Mouse (Mus musculus) hindbrain, embryonic 12.5 days (tissue): ENCODE results near the gene Zcchc14. TPM values are rescaled to one million over a fixed set of nuclear protein-coding genes. Genes with fewer than 3 reads are reported as not detected.
A peak's percentile ranks its signal among the peaks of the same experiment; 100 is the strongest.

Experiments
- ATAC-seq: fragments of 200-750 bp; cut with Nextera tagmentation; 2 replicates; pipeline ENCODE4 v1.8.0; 2017; ENCODE audit warnings: moderate TSS enrichment; ENCODE audit not compliant: low FRiP score
- H3K27ac ChIP-seq: fragments of 300-500 bp; sonication (generic); 2 replicates; pipeline ENCODE4 v1.5.1; 2016; ENCODE audit warnings: mild to moderate bottlenecking
- H3K27me3 ChIP-seq: fragments of 300-500 bp; sonication (generic); 2 replicates; pipeline ENCODE4 v1.6.1; 2016; ENCODE audit warnings: mild to moderate bottlenecking
- H3K36me3 ChIP-seq: fragments of 300-500 bp; sonication (generic); 2 replicates; pipeline ENCODE4 v1.6.1; 2016; ENCODE audit warnings: mild to moderate bottlenecking
- H3K4me1 ChIP-seq: fragments of 300-500 bp; sonication (generic); 2 replicates; pipeline ENCODE4 v1.6.1; 2016
- H3K4me2 ChIP-seq: fragments of 300-500 bp; sonication (generic); replicated peaks from 2 replicates; pipeline ENCODE4 v1.6.1; 2016; ENCODE audit warnings: mild to moderate bottlenecking
- H3K4me3 ChIP-seq: fragments of 300-500 bp; sonication (generic); 2 replicates; pipeline ENCODE4 v1.5.1; 2016; ENCODE audit warnings: mild to moderate bottlenecking
- H3K9ac ChIP-seq: fragments of 300-500 bp; sonication (generic); 2 replicates; pipeline ENCODE4 v1.6.1; 2016; ENCODE audit warnings: mild to moderate bottlenecking, moderate library complexity
- H3K9me3 ChIP-seq: fragments of 300-500 bp; sonication (generic); replicated peaks from 2 replicates; pipeline ENCODE4 v1.6.1; 2016; ENCODE audit warnings: mild to moderate bottlenecking
- WGBS: fragments of 180-500 bp; shearing (Covaris S2); methylation state at CpG from one replicate; pipeline ENCODE4 v1.1.7; 2016; 5-methylcytosine and 5-hydroxymethylcytosine counted together
- polyA plus RNA-seq: library from polyadenylated mRNA; unstranded; fragments of >200 nt; fragmentation: Nextera tagmentation; extraction: Ambion mirVana; gene quantifications from 2 replicates; pipeline ENCODE4 v1.2.1, GENCODE M21; 2016

Gene Zcchc14
- polyA plus RNA-seq, 1 experiment from 2014 or later, result 26.5 TPM

GRCm38 (mm10) chr8:121660602-121661001 is 7.9 kb upstream of the Zcchc14 start:
- Histone ChIP-seq H3K4me3 (no peak overlapping the region), H3K36me3 (no peaks in the 10 kb centered on the region), H3K9ac (no peak overlapping the region), H3K27ac (no peak overlapping the region), H3K4me1 (peaks cover 8% of the 10 kb centered on the region), H3K27me3 (no peaks in the 10 kb centered on the region), H3K9me3 (no peaks in the 10 kb centered on the region), H3K4me2 (no peak overlapping the region)
- 80% methylated on average over 15 of the region's 15 CpGs for WGBS
- no peak for ATAC-seq

- Histone ChIP-seq H3K4me2 (no peak overlapping the region), H3K27ac (no peak overlapping the region)
- WGBS, result 85% methylated on average over 14 of the region's 14 CpGs
These were observed 2.3 kb upstream of the Zcchc14 start for GRCm38 (mm10) chr8:121654966-121655494.

DNA sequence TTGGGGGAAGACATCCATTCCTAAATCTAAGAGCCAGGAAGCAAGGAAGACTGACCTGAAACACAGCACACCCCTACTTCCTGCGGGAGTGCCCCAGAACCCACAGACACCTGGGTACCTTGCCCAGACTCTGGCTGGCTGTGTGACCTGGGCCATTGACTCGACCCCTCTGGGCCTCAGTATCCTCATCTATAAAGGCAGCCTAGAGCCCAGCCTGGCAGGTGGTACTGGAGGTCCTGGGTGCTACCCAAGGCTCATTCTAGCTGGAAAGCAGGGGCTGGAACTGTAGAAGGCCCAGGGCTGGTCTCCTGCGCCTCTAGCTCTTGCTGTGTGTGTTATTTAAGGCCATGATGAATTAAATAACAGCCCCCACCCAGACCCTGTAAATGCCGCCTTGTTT is 1.4 kb upstream of the Zcchc14 start:
- peak overlapping the region; percentile 99 for H3K27ac ChIP-seq
- H3K36me3 ChIP-seq, result no peaks in the 10 kb centered on the region
- 77% methylated on average over 4 of the region's 4 CpGs for WGBS
- peaks cover 35% of the 10 kb centered on the region for H3K4me1 ChIP-seq
- no peak for ATAC-seq
- peak overlapping the region; percentile 80 for H3K4me2 ChIP-seq
- H3K9me3 ChIP-seq, result no peaks in the 10 kb centered on the region
- peak overlapping the region; percentile 92 for H3K9ac ChIP-seq
- no peaks in the 10 kb centered on the region for H3K27me3 ChIP-seq
- peak overlapping the region; percentile 98 for H3K4me3 ChIP-seq

More at GRCm38 (mm10) chr8:121654966-121655494, 2.3 kb upstream of the Zcchc14 start:
- no peaks in the 10 kb centered on the region for H3K27me3 ChIP-seq
- H3K4me1 ChIP-seq, result peaks cover 26% of the 10 kb centered on the region
- H3K36me3 ChIP-seq, result no peaks in the 10 kb centered on the region
- H3K4me3 ChIP-seq, result no peak overlapping the region
- no peaks in the 10 kb centered on the region for H3K9me3 ChIP-seq
- ATAC-seq, result no peak
- no peak overlapping the region for H3K9ac ChIP-seq

GRCm38 (mm10) chr8:121653340-121654019 is 779 bp upstream of the Zcchc14 start:
- H3K9me3 ChIP-seq, result no peaks in the 10 kb centered on the region
- ATAC-seq, result peak; percentile 0; the same call in 1 of the 2 replicates
- H3K4me1 ChIP-seq, result peaks cover 42% of the 10 kb centered on the region
- peak overlapping the region; percentile 80 for H3K4me2 ChIP-seq
- 1% methylated on average over 31 of the region's 31 CpGs for WGBS
- H3K36me3 ChIP-seq, result no peaks in the 10 kb centered on the region
- H3K27ac ChIP-seq, result peak overlapping the region; percentile 99
- no peaks in the 10 kb centered on the region for H3K27me3 ChIP-seq
- H3K4me3 ChIP-seq, result peak overlapping the region; percentile 98
- H3K9ac ChIP-seq, result peak overlapping the region; percentile 92

- under 1% methylated on average over 46 of the region's 56 CpGs for WGBS
These were observed 783 bp downstream of the Zcchc14 start for GRCm38 (mm10) chr8:121651874-121652361.

GRCm38 (mm10) chr8:121651308-121651873 is 1.3 kb downstream of the Zcchc14 start:
- Histone ChIP-seq H3K4me3 (peak overlapping the region; percentile 94), H3K4me1 (peaks cover 54% of the 10 kb centered on the region), H3K4me2 (peak overlapping the region; percentile 99), H3K27ac (peak overlapping the region; percentile 73), H3K9ac (peak overlapping the region; percentile 90), H3K36me3 (peaks cover 2% of the 10 kb centered on the region; the same call in 1 of the 2 replicates), H3K9me3 (no peaks in the 10 kb centered on the region), H3K27me3 (no peaks in the 10 kb centered on the region)
- WGBS, result 13% methylated on average over 47 of the region's 47 CpGs
- ATAC-seq, result no peak

More at GRCm38 (mm10) chr8:121651874-121652361, 783 bp downstream of the Zcchc14 start:
- H3K27me3 ChIP-seq, result no peaks in the 10 kb centered on the region
- H3K9ac ChIP-seq, result peak overlapping the region; percentile 90
- H3K4me2 ChIP-seq, result peak overlapping the region; percentile 99
- H3K4me3 ChIP-seq, result peak overlapping the region; percentile 94
- peaks cover 2% of the 10 kb centered on the region; the same call in 1 of the 2 replicates for H3K36me3 ChIP-seq
- no peak for ATAC-seq
- no peaks in the 10 kb centered on the region for H3K9me3 ChIP-seq
- H3K4me1 ChIP-seq, result peaks cover 54% of the 10 kb centered on the region
- peak overlapping the region; percentile 73 for H3K27ac ChIP-seq

DNA sequence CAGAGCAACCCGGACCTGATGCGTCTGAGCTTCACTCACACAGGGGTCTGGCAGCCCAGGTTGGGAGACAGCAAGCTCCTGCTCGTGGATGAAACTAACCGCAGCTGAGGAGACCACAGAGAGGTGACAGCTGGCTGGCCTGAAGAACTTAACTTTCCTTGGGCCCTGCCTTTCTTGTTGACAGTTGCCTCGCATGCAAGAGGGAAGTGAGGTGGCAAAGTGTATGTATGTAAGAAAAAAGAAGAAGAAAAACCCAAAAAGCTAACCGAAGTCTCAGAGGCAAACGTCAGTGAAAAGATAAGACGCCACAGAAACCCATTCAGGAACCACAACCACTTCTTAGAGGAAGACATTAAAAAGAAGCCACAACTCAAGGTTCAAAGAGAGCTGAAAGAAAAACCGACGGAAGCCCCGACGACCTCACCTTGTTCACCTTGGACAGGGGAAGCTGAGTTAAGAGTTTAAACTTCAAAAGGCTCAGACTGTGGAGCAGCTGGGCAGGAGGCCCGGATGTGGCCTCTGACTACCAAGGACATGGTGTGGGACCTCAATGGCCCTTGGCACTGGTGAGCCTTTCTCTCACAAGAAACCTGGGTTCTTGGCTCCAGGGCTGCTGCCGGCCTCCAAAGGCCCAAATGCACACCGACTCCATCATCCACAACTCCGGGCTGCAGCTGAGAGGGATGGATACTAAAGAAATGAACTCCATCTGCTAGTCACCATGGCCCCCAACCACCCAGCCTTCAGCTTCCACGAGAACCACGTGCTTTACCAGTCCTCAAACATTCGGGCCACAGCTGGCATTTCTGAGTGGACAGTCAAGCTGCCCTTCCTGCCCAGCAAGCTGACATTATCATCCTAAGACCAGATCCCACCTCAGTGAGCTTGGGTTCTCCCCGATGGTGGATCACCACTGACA is 2.1 kb downstream of the Zcchc14 start:
- peaks cover 54% of the 10 kb centered on the region for H3K4me1 ChIP-seq
- no peak overlapping the region for H3K27ac ChIP-seq
- 70% methylated on average over 20 of the region's 20 CpGs for WGBS

GRCm38 (mm10) chr8:121649904-121650303 is 2.8 kb downstream of the Zcchc14 start:
- Histone ChIP-seq H3K4me3 (peak overlapping the region; percentile 94), H3K9me3 (no peaks in the 10 kb centered on the region), H3K9ac (peak overlapping the region; percentile 90), H3K27ac (no peak overlapping the region; the same call in 1 of the 2 replicates), H3K27me3 (no peaks in the 10 kb centered on the region), H3K4me1 (peaks cover 61% of the 10 kb centered on the region), H3K36me3 (peaks cover 2% of the 10 kb centered on the region; the same call in 1 of the 2 replicates), H3K4me2 (peak overlapping the region; percentile 99)
- ATAC-seq, result no peak
- 37% methylated on average over 10 of the region's 10 CpGs for WGBS

More for the DNA sequence above, 2.1 kb downstream of the Zcchc14 start:
- H3K27me3 ChIP-seq, result no peaks in the 10 kb centered on the region
- peaks cover 2% of the 10 kb centered on the region; the same call in 1 of the 2 replicates for H3K36me3 ChIP-seq
- no peak for ATAC-seq
- peak overlapping the region; percentile 90 for H3K9ac ChIP-seq
- peak overlapping the region; percentile 99 for H3K4me2 ChIP-seq
- no peaks in the 10 kb centered on the region for H3K9me3 ChIP-seq
- peak overlapping the region; percentile 94 for H3K4me3 ChIP-seq

DNA sequence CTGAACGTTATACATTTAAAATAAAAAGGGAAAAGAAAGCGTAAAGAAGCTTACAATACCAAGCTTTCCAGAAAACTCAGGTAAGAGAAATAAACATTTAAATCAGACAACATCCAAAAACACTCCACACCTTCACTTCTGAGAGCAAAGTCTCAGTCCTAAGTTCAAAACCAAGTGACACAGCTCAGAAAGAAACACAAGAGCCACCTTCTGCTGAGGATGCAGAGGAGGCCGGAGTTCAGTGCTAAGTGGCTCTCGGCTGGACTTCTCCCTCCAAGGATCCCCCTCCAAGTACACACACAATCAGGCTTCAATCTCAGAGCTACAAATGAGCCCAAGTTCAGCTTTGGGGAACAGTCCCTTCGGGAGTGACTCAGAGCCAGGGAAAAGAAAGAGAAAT is 3.3 kb downstream of the Zcchc14 start:
- Histone ChIP-seq H3K9me3 (no peaks in the 10 kb centered on the region), H3K27ac (no peak overlapping the region), H3K4me1 (peaks cover 61% of the 10 kb centered on the region), H3K9ac (peak overlapping the region; percentile 90), H3K27me3 (no peaks in the 10 kb centered on the region), H3K36me3 (peaks cover 2% of the 10 kb centered on the region; the same call in 1 of the 2 replicates), H3K4me2 (peak overlapping the region; percentile 99), H3K4me3 (peak overlapping the region; percentile 94)
- WGBS, result 78% methylated on average over 5 of the region's 5 CpGs
- ATAC-seq, result no peak

GRCm38 (mm10) chr8:121648451-121648850 is 4.2 kb downstream of the Zcchc14 start:
- no peak for ATAC-seq
- no peaks in the 10 kb centered on the region for H3K27me3 ChIP-seq
- H3K4me2 ChIP-seq, result peak overlapping the region; percentile 99
- H3K9me3 ChIP-seq, result no peaks in the 10 kb centered on the region
- H3K27ac ChIP-seq, result 0 out of 2 replicates have a peak overlapping the region, but pooled peaks have one; percentile 4
- peak overlapping the region; percentile 5; the same call in 1 of the 2 replicates for H3K4me3 ChIP-seq
- WGBS, result 75% methylated on average over 16 of the region's 16 CpGs
- H3K4me1 ChIP-seq, result peaks cover 63% of the 10 kb centered on the region
- H3K36me3 ChIP-seq, result peaks cover 2% of the 10 kb centered on the region; the same call in 1 of the 2 replicates
- no peak overlapping the region; the same call in 1 of the 2 replicates for H3K9ac ChIP-seq

DNA sequence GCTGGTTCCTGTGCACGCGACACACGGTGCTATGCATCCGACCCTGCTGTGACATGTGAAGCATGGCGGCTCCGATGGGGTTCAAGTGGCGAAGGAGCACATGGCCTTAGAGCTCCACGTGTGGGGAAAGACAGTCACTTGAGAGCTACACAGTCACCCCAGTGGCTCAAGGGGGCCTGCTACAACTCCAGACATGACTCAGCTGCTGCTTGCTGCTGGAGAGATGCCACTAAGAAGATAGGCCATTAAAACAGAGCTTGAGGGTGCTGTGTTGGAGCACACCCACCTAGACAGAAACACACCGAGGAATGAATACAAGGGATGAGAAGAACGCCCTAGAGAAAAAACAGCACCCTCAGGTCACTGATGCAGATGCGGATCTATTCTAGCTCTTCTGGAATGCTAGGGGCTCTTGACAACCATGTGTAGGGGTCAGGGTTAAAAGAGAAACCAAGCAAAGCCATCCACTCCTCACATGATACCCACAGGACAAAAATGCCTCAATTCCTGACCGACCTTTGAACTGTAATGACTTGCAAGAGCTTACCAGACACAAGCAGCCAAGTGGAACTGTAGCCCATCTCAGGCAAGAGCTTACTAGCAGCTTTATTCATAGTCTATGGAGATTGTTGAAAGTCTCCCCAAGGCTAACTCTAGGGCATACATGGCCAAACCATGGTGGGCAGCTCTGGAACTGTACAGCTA is 5.0 kb downstream of the Zcchc14 start:
- Histone ChIP-seq H3K9ac (no peak overlapping the region), H3K27ac (no peak overlapping the region), H3K4me2 (peak overlapping the region; percentile 99), H3K36me3 (peaks cover 2% of the 10 kb centered on the region; the same call in 1 of the 2 replicates), H3K4me3 (no peak overlapping the region), H3K27me3 (no peaks in the 10 kb centered on the region), H3K9me3 (no peaks in the 10 kb centered on the region), H3K4me1 (peaks cover 70% of the 10 kb centered on the region)
- ATAC-seq, result no peak
- WGBS, result 83% methylated on average over 12 of the region's 12 CpGs
